Mouse (Mus musculus) cerebellum, adult 9-11 months (tissue): ENCODE data around the gene Bcdin3d.

Source experiments
- DNase-seq: peaks from one replicate; pipeline ENCODE4 v3.0.0; 2022

Gene Bcdin3d

DNA sequence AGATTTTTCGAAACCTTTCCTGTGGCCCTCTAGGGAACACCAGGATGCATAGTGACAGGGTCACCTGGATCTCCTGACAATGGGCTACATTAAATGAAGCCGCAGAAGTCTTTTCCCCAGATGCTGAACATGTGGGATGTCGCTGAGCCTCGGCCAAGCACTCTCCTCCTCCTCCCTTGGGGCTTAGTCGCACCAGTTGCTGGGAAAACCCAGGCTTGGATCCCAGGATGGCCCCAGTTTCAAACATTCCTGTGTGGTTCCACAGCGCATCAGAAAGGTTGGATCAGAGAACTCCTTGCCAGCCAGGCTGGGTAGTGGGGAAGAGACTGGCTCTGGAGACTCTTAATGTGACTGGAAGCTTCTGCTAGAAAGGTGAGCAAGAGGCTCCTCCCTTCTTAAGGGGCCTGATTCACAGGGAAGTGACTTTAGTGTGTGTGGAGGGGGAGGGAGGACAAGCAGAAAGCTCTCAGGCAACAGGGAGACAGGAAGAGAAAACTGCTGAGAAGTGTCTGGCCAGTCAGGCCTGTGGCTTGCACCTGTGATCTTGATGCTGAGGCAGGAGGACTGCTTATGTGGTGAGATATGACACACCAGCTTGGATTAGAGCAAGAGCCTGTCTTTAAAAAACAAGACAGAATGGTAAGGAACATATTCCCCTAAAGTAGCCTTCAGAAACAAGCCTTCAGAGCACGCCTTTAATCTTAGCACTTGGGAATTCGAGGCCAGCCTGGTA lies 35.4 kb downstream of the Bcdin3d start:
- no peak for DNase-seq

DNA sequence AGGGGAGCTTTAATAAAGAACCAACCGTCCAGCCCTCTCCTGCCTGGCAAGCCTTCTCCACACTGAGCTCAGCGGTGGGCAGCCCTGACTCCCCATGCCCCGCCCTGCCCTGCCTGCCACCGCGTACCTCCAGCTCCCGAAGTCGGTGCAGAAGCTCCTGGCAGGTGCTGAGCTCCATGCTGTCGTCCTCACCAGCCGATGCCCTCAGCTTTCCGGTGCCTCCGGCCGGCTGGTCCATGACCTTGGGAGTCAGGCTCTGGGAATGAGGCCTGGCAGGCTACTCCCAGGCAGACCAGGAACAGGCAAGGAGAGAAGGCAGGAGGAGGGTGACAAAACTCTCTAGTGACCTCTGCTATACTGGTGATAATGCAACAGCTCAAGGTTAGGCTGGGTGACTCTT lies 40.6 kb downstream of the Bcdin3d start:
- no peak for DNase-seq

DNA sequence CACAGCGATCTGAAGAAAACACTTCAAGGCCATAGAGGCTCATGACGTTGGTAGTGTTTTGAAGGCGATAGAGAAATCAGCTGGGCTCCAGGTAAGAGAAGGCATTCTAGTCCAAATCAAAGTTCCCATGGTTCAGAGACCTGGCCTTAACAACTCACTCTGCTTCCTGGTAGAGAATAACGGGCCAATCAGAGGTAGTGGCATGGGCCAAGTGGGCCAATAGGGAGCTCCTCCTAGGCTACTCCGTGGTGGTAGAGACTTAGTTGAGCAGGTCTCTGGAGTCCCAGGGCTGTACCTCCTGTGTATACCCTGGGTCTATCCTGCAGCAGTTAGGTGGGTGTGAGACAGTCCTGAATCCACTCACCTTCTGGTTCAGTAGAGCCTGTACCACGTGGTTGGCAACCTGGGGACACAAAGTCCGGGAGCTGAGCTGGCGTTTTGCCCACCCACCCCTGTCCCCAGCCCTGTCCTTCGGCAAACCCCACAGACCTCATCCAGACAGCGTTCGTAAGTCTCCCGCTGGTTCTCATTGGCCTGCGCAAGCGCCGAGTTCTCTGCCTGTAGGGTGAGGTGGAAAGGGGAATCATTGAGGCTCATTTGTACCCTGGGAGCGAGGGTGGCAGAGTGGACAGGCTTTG lies 41.3 kb downstream of the Bcdin3d start:
- no peak for DNase-seq

DNA sequence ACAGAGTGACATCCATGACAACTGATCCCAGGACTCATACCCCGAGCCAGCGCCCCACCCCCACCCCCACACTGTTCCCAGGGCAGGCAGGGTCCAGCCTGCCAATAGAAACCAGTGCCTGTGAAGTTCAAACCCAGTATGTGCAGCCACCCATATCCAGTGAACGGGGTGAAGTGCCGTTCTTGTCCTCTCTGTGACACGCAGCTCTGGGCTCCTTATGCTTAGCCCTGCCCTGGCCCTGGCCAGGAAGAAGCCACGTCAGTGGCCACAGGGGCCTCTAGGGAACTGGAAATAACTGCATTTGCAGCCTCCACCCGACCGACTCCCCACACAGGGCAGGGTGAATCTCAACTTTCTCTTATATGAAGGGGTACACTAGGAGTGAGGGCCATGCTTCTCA lies 42.6 kb downstream of the Bcdin3d start:
- no peak for DNase-seq

DNA sequence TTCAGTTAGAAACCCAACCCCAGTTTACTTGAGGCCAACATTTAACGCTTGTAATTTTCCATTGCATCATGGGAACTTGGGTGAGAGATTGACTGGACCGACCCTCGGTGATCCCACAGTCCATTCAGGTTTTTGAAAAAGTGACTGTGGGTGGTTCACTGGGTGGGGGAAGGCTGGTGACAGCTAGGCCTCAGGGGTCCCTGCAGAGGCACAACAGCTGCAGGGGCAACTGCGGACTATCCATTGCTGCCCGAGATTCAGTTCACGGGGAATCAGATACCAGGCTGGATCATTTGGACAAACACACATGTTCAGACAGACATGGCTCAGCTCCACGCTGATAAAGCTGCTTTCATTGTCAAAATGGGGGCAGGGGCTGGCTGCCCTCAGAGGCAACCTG lies 43.0 kb downstream of the Bcdin3d start:
- no peak for DNase-seq

DNA sequence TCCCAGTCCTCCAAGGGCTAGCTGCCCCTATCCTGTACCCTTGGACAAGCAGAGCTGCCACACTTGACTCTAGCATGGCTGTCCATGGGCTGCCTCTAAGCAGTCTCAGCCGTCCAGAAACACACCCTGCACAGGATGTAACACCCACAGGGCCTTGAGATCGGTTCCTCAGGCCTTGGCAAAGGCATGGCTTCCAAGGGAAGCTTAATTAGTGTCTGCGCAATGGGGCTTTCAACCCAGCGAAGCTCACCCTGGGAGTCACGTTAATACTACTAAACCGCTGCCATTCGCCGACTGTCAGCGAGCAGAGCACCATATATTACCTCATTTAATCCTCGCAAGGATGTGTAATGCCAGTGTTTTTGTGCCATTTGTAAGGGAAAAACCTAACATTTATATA lies 43.5 kb downstream of the Bcdin3d start:
- DNase-seq = no peak

DNA sequence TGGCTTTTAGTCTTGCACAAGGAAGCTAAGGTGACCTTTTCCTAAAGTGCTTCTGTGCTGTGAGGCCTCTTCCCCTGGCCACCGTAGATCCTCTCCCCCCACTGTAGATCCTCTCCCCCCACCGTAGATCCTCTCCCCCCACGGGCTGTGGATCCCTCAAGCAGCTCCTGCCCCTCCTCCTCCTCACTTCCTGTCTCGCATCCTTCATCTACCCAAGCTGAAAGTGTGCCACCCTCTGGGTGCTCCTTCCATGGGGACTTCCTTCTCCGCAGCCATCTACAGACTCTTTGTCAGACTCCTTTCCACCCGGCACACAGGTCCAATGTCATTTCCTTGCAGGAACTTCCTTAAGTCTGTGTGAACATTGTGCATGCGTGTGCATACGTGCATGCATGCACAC lies 44.1 kb downstream of the Bcdin3d start:
- no peak for DNase-seq

DNA sequence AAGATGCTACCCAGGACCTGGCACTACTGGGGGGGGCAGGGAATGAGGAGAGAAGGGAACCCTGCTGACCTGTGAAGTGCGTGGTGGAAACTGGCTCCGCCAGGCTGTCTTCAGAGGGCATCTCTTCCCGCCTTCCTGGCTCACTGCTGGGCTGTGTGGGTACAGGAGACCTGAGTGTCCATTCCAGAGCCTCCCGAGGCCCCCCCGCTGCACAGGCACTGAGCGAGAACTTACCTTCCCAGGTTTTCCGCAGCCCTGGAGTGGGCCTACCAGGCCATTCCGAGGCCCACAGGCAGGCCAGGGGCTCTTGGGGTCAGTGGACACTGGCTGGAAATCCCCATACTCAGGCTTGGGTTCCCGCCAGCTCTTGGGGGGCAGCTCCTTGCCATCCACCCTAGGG lies 50.6 kb downstream of the Bcdin3d start:
- DNase-seq = no peak

DNA sequence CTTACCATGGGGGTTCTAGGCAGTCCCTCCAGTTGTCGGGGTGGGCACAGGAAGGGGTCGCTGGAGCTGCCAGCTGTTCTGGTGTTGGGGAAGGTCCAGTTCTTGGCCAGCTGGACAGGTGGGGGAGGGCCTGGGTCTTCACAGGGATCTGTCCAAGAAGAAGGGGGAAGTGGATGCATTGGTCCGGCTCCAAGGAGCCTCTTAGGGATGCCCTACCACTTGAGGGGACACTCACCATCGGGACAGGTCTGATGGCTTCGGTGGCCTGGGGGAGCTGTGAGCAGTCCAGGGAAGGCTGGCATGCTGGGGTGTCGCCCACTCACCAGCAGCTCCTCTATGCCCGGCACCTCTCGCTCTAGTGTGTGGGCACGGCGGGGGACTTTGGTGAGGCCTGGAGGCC lies 51.4 kb downstream of the Bcdin3d start:
- no peak for DNase-seq

DNA sequence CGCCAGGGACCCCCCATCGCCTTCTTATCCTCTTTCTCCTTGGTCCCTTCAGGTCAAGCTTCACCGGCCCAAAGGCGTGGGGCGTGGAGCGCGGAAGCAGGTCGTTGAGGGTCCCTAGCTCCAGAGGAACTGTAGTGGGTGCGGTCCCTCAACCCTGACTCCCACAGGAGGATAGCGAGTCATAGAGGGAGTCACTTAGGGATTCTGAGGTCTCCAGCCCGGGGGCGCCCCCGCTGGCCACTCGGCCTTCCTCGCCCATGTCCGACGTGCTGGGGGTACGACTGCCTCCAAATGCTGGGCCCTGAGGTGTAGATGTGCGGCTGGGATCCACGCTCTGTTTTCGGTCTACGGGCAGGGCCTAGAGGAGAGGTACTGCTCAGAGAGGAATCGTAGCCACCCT lies 52.0 kb downstream of the Bcdin3d start:
- no peak for DNase-seq

DNA sequence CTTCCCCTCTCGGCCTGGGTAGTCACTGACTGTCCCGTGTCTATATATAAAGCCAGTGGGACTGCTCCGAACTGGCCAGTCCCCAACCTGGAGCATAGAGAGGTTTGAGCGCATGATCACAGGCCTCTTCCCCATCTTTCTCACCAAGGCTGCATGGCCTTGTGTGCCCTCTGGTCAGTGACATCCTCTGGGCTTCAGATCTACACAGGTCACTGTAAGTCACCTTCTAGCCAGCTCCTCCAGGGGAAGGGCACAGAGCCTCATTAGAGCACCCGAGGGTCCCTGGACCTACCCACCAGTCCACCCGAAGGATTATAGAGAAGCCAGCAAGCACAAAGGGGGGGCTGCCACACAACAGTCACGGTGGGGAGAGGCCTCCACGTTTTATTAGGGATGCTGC lies 52.9 kb downstream of the Bcdin3d start:
- no peak for DNase-seq

DNA sequence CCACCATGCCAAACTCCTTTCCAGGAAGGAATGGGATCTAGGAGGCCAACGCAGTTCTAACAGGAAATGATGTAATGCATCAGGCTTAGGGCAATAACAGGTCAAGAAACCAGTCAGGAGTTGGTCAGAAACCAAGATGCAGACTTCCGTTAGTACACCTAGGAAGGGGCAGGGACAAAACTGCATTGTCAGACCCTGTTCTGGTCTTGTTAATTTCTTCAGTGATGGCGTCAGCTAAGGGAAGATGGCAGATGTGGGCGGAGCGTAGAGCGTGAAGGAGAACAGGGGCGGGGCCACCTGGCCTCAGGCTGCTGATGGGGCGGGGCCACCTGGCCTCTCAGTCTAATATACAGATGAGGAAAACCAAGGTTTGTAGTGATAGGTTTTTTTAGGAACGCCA lies 53.4 kb downstream of the Bcdin3d start:
- DNase-seq = no peak

DNA sequence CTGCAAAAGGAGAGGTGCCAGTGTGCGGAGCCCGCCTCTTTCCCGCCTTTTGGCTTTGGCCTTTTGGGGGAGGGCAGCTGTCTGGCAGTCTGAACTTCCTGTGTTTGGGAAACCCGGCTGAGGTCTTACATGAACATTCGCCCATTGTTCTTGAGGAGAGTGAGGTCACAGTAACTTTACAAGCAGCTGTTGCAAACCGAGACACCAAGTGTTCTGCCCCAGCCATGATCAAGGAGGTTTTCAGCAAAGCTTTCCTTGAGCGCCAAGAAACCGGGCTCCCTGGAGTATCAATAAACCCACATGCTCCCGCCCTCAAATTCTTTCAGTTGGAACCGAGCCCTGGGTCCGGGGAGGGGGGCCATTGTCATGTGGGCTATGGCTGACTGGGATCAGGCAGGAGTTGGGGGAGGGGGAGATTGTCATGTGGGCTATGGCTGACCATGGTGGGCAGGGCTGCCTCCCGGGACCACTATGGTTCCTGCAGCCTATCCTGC lies 54.0 kb downstream of the Bcdin3d start:
- no peak for DNase-seq

DNA sequence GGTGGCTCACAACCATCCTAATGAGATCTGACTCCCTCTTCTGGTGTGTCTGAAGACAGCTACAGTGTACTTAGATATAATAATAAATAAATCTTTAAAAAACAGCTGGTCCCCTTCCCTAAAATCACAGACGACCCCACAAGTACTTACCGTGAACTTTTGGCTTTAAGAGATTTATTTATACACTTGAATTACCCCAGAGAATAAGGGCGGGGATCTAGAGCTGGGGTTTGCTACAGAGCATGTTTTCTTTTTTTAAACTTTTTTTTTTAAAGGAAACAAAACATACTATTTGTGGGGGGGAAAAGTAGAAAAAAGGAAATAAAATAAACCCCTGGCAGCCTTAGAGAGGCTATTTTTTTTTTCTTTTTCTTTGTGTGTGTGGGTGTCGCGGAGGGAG lies 54.4 kb downstream of the Bcdin3d start:
- no peak for DNase-seq
